Mouse (Mus musculus): ENCODE results near the gene 4930412O13Rik. TPM values are rescaled to one million over a fixed set of nuclear protein-coding genes. Genes with fewer than 3 reads are reported as not detected.

The 4930412O13Rik gene
- total and polyA plus RNA-seq, 3 experiments, result not detected

DNA sequence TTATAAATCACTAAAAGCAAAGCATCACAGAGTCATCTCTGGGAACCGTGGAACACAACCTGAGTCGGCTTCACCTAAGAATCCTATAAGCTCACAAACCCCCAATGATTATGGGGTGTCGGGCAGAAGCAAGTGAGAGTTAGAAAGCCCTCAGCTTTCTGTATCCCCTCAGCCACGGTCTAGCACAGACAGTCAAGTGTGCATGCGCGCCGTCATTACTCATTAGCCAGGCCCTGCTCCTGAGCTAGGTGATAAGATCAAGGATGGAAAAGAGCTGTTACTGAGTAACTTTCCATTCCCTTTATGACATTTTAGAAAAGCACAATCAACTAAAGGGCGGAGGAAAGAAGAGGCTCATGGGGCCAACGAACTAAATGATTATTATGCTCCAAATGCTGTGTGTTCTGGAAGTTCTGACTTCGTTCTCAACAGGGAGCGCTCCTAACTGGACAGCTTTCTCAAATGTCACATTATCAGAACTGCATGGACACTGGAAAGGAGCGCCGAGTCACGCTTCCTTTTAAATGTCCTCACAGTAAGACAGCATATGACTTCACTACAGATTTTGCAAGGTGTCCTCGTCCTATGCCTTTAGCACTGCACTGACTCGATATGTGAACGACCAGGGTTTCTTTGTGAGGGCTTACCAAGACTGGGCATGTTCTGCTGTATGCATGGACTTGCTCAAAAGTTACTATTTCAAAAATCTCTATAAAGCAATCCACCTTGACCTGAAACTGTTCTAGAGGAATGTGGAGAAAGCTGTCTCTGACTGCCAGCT, 37.8 kb downstream of the 4930412O13Rik start:
- H3K36me3 ChIP-seq (replicated peaks in 1 of 2; ENCODE audit: control insufficient read depth in 1 of 2, insufficient read depth in 1 of 2, low read length in 1 of 2), result peaks cover 25 to 71% of the 10 kb centered on the region in 2 experiments

GRCm38 (mm10) chr2:9926194-9926904, 45.3 kb downstream of the 4930412O13Rik start:
- H3K4me2 ChIP-seq (ENCODE audit: insufficient read depth, low read depth, poor library complexity, severe bottlenecking), result peak overlapping the region; percentile 33
- peak; percentile 61; the same call in 1 of the 2 replicates for TF ChIP-seq MAX (IDR thresholded peaks at IDR 0.05; ENCODE audit: low read length)
- TF ChIP-seq HCFC1 (IDR thresholded peaks at IDR 0.05; ENCODE audit: low read depth, low read length), result peak; percentile 16
- no peak for TF ChIP-seq GABPA (IDR thresholded peaks at IDR 0.05; ENCODE audit: insufficient replicate concordance, low read depth, low read length)
- peak; percentile 84; the same call in 1 of the 2 replicates for TF ChIP-seq MEF2A (IDR thresholded peaks at IDR 0.05; ENCODE audit: borderline replicate concordance, low read depth, low read length)
- TF ChIP-seq MAFK (IDR thresholded peaks at IDR 0.05; ENCODE audit: insufficient replicate concordance, low read length), result peak; percentile 64; the same call in 1 of the 2 replicates
- TF ChIP-seq BHLHE40 (IDR thresholded peaks at IDR 0.05; ENCODE audit: low read depth, low read length), result peak; percentile 62
- peak; percentile 58; the same call in 1 of the 2 replicates for TF ChIP-seq JUN (IDR thresholded peaks at IDR 0.05; ENCODE audit: insufficient read depth, low read depth, low read length)
- 0 out of 2 replicates have a peak, but pooled peaks have one; percentile 19 for TF ChIP-seq MAZ (IDR thresholded peaks at IDR 0.05; ENCODE audit: low read depth, low read length)
- peak; percentile 50; the same call in 1 of the 2 replicates for TF ChIP-seq MXI1 (IDR thresholded peaks at IDR 0.05; ENCODE audit: low read depth, low read length)
- TF ChIP-seq USF2 (conservative IDR thresholded peaks at IDR 0.05; ENCODE audit: low read depth, low read length), result peak; percentile 64
- TF ChIP-seq ZNF384 (IDR thresholded peaks at IDR 0.05; ENCODE audit: low read depth, low read length), result no peak
- TF ChIP-seq NELFE (IDR thresholded peaks at IDR 0.05; ENCODE audit: low read depth, low read length), result peak; percentile 25; the same call in 1 of the 2 replicates
- no peak for TF ChIP-seq TCF12 (IDR thresholded peaks at IDR 0.05; ENCODE audit: low read depth, low read length)
- 0 out of 2 replicates have a peak, but pooled peaks have one; percentile 7 for TF ChIP-seq JUND (conservative IDR thresholded peaks at IDR 0.05; ENCODE audit: low read depth, low read length)
- TF ChIP-seq NRF1 (IDR thresholded peaks at IDR 0.05; ENCODE audit: low read depth, low read length), result no peak
- no peak for TF ChIP-seq ZKSCAN1 (IDR thresholded peaks at IDR 0.05; ENCODE audit: borderline replicate concordance, low read depth, low read length)
- peak; percentile 57 for TF ChIP-seq ELF1 (IDR thresholded peaks at IDR 0.05; ENCODE audit: low read depth, low read length)
- peak; percentile 42; the same call in 1 of the 2 replicates for TF ChIP-seq IRF4 (IDR thresholded peaks at IDR 0.05; ENCODE audit: low read depth, low read length)
- peak; percentile 69 for TF ChIP-seq USF1 (IDR thresholded peaks at IDR 0.05; ENCODE audit: low read depth, low read length)
- peaks cover 7 to 38% of the 10 kb centered on the region in 2 experiments for H3K36me3 ChIP-seq (replicated peaks in 1 of 2; ENCODE audit: control insufficient read depth in 1 of 2, insufficient read depth in 1 of 2, low read length in 1 of 2)
- H3K9me3 ChIP-seq (replicated peaks; ENCODE audit: low read length), result no peaks in the 10 kb centered on the region
- DNase-seq (ENCODE audit: extremely low read depth), result peak; percentile 79
- dilution Hi-C loops (cut with MboI; ENCODE audit: extremely low pct_ligation_motif_present, extremely low pct_unique_long_range_greater_than_20kb, low sequenced_read_pairs) (no loop called here), in situ Hi-C loops (cut with MboI; ENCODE audit: low pct_ligation_motif_present, low pct_unique_long_range_greater_than_20kb, low sequenced_read_pairs) (no loop called here)
- H3K4me3 ChIP-seq (replicated peaks in 1 of 3; ENCODE audit: low read depth in 2 of 3, low read length in 2 of 3, poor library complexity in 1 of 3), result peak overlapping the region in 2 of 3 experiments; percentile 24 to 34
- no peaks in the 10 kb centered on the region for H3K79me2 ChIP-seq (replicated peaks; ENCODE audit: control insufficient read depth, extremely low read depth, insufficient read depth, poor library complexity, severe bottlenecking)
- H3K4me1 ChIP-seq (ENCODE audit: control insufficient read depth in 1 of 2, insufficient read depth in 2 of 2), result peaks cover 2 to 21% of the 10 kb centered on the region in 2 experiments; a peak in 3 of 4 replicates
- no peaks in the 10 kb centered on the region for H3K27me3 ChIP-seq (replicated peaks)
- H3K9ac ChIP-seq (ENCODE audit: insufficient read depth, low read depth), result peak overlapping the region; percentile 55
- peak overlapping the region; percentile 91 for H3K27ac ChIP-seq (ENCODE audit: insufficient read depth, low read depth)

More for the DNA sequence above, 37.8 kb downstream of the 4930412O13Rik start:
- Histone ChIP-seq H3K27me3 (replicated peaks) (no peaks in the 10 kb centered on the region), H3K9me3 (replicated peaks; ENCODE audit: low read length) (no peaks in the 10 kb centered on the region), H3K9ac (ENCODE audit: insufficient read depth, low read depth) (no peak overlapping the region), H3K4me2 (ENCODE audit: insufficient read depth, low read depth, poor library complexity, severe bottlenecking) (no peak overlapping the region), H3K79me2 (replicated peaks; ENCODE audit: control insufficient read depth, extremely low read depth, insufficient read depth, poor library complexity, severe bottlenecking) (no peaks in the 10 kb centered on the region), H3K4me1 (ENCODE audit: control insufficient read depth in 1 of 2, insufficient read depth in 2 of 2) (0 out of 4 replicates have a peak, but pooled peaks cover 0 to 3% of the 10 kb centered on the region in 2 experiments), H3K27ac (ENCODE audit: insufficient read depth, low read depth) (no peak overlapping the region), H3K4me3 (replicated peaks in 1 of 3; ENCODE audit: low read depth in 2 of 3, low read length in 2 of 3, poor library complexity in 1 of 3) (no peak overlapping the region)
- in situ Hi-C loops (cut with MboI; ENCODE audit: low pct_ligation_motif_present, low pct_unique_long_range_greater_than_20kb, low sequenced_read_pairs), result no loop called here
- TF ChIP-seq HCFC1 (IDR thresholded peaks at IDR 0.05; ENCODE audit: low read depth, low read length) (no peak), MEF2A (IDR thresholded peaks at IDR 0.05; ENCODE audit: borderline replicate concordance, low read depth, low read length) (no peak), NELFE (IDR thresholded peaks at IDR 0.05; ENCODE audit: low read depth, low read length) (no peak), CHD2 (IDR thresholded peaks at IDR 0.05; ENCODE audit: low read length) (no peak)
- dilution Hi-C loops (cut with MboI; ENCODE audit: extremely low pct_ligation_motif_present, extremely low pct_unique_long_range_greater_than_20kb, low sequenced_read_pairs), result no loop called here
- DNase-seq (ENCODE audit: extremely low read depth), result no peak
